Mouse (Mus musculus) heart, adult 18-20 months (tissue): ENCODE data around the gene Rbms3. TPM values are rescaled to one million over a fixed set of nuclear protein-coding genes. Genes with fewer than 3 reads are reported as not detected.

Experiments used
- DNase-seq, 2 experiments: peaks; one replicate each; pipeline ENCODE4 v3.0.0; 2021 to 2022; ENCODE audit warnings: mixed read lengths in 1 of 2
- total RNA-seq, 2 experiments: library from RNA; stranded (reverse); gene quantifications; 2 replicates each; pipeline ENCODE4 v1.2.3; 2021

The Rbms3 gene
- total RNA-seq, 2 experiments from 2014 or later: 7.3 to 9.5 TPM

- DNase-seq: no peak
Observed at GRCm38 (mm10) chr9:116903304-116903993, 726.3 kb downstream of the Rbms3 start.

- no peak for DNase-seq
Observed at GRCm38 (mm10) chr9:116899403-116899802, 730.3 kb downstream of the Rbms3 start.

GRCm38 (mm10) chr9:116886973-116887680, 742.6 kb downstream of the Rbms3 start:
- DNase-seq: no peak

GRCm38 (mm10) chr9:116885617-116886016, 744.1 kb downstream of the Rbms3 start:
- DNase-seq: no peak

- peak; percentile 37 to 43 for DNase-seq
Observed at GRCm38 (mm10) chr9:116880503-116880902, 749.2 kb downstream of the Rbms3 start.

- no peak for DNase-seq
Observed at GRCm38 (mm10) chr9:116879600-116880457, 749.9 kb downstream of the Rbms3 start.

GRCm38 (mm10) chr9:116876786-116877185, 752.9 kb downstream of the Rbms3 start:
- peak in 1 of 2 experiments; percentile 18 for DNase-seq

- DNase-seq: no peak
Observed at GRCm38 (mm10) chr9:116873976-116874320, 755.8 kb downstream of the Rbms3 start.

GRCm38 (mm10) chr9:116873033-116873975, 756.4 kb downstream of the Rbms3 start:
- DNase-seq: peak; percentile 74 to 83

GRCm38 (mm10) chr9:116872346-116872745, 757.4 kb downstream of the Rbms3 start:
- DNase-seq: no peak

- no peak for DNase-seq
Observed at GRCm38 (mm10) chr9:116871576-116871975, 758.1 kb downstream of the Rbms3 start.

GRCm38 (mm10) chr9:116866060-116866459, 763.7 kb downstream of the Rbms3 start:
- DNase-seq: no peak

- DNase-seq: no peak
Observed at GRCm38 (mm10) chr9:116863626-116864025, 766.1 kb downstream of the Rbms3 start.

- no peak for DNase-seq
Observed at GRCm38 (mm10) chr9:116862341-116862740, 767.4 kb downstream of the Rbms3 start.

- no peak for DNase-seq
Observed at GRCm38 (mm10) chr9:116857861-116858595, 771.7 kb downstream of the Rbms3 start.

GRCm38 (mm10) chr9:116857151-116857550, 772.6 kb downstream of the Rbms3 start:
- no peak for DNase-seq

GRCm38 (mm10) chr9:116855744-116856143, 774.0 kb downstream of the Rbms3 start:
- DNase-seq: peak in 1 of 2 experiments; percentile 49

- no peak for DNase-seq
Observed at GRCm38 (mm10) chr9:116848905-116849304, 780.8 kb downstream of the Rbms3 start.

GRCm38 (mm10) chr9:116848166-116848565, 781.5 kb downstream of the Rbms3 start:
- no peak for DNase-seq

- DNase-seq: peak; percentile 81 to 89
Observed at GRCm38 (mm10) chr9:116847241-116848135, 782.2 kb downstream of the Rbms3 start.
